Mouse (Mus musculus) ES-E14 (cell line): ENCODE measurements around the gene Toe1.

Experiments used
- HCFC1 ChIP-seq: IDR thresholded peaks from 2 replicates; pipeline ENCODE4 v1.6.1; 2012; ENCODE audit warnings: low read length, inconsistent platforms, borderline replicate concordance; ENCODE audit not compliant: insufficient read depth
- ZNF384 ChIP-seq: IDR thresholded peaks from 2 replicates; pipeline ENCODE4 v1.6.1; 2012; ENCODE audit warnings: low read depth, low read length, inconsistent platforms

DNA sequence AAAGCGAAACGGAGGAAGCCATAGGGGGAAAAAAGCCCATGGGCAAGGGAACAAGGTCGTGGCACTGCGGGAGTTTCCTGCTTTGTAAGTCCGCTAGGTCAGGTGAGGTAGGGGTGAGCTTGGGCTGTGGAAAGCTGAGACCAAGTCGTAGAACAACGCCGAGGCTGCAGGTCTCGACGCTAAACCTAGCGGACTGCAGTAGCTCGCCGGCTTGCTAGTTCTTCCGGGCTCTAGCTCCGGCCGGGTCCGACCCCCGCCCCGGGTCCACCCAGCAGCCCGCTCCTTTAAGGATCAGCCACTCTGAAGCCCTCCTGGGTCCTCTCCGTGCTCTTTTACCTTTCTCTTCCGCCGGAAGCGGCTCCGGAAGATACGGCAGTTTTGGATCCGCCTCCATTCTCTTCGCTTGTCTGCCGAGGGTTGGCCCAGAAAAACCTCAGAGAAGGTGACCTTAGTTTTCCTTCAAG lies 17.1 kb upstream of the Toe1 start:
- 0 out of 2 replicates have a peak, but pooled peaks have one; percentile 16 for TF ChIP-seq HCFC1
- no peak for TF ChIP-seq ZNF384
